Mouse (Mus musculus) forebrain, embryonic 15.5 days (tissue): ENCODE measurements around the gene Gpr183. TPM values are rescaled to one million over a fixed set of nuclear protein-coding genes. Genes with fewer than 3 reads are reported as not detected.

ENCODE experiments used
- ATAC-seq: fragments of 200-750 bp; cut with Nextera tagmentation; replicated peaks from 2 replicates; pipeline ENCODE4 v1.8.0; 2017; ENCODE audit warnings: mild to moderate bottlenecking, moderate TSS enrichment, moderate library complexity
- H3K27ac ChIP-seq: fragments of 300-500 bp; sonication (generic); replicated peaks from 2 replicates; pipeline ENCODE4 v1.5.1; 2015; ENCODE audit warnings: mild to moderate bottlenecking, inconsistent platforms
- H3K27me3 ChIP-seq: fragments of 300-500 bp; sonication (generic); 2 replicates; pipeline ENCODE4 v1.6.1; 2015; ENCODE audit warnings: inconsistent platforms
- H3K36me3 ChIP-seq: fragments of 300-500 bp; sonication (generic); 2 replicates; pipeline ENCODE4 v1.6.1; 2015; ENCODE audit warnings: mild to moderate bottlenecking, inconsistent platforms
- H3K4me1 ChIP-seq: fragments of 300-500 bp; sonication (generic); 2 replicates; pipeline ENCODE4 v1.6.1; 2015; ENCODE audit warnings: inconsistent platforms
- H3K4me2 ChIP-seq: fragments of 300-500 bp; sonication (generic); replicated peaks from 2 replicates; pipeline ENCODE4 v1.6.1; 2015; ENCODE audit warnings: mild to moderate bottlenecking, inconsistent platforms
- H3K4me3 ChIP-seq: fragments of 300-500 bp; sonication (generic); 2 replicates; pipeline ENCODE4 v1.5.1; 2015; ENCODE audit warnings: mild to moderate bottlenecking, inconsistent platforms
- H3K9ac ChIP-seq: fragments of 300-500 bp; sonication (generic); replicated peaks from 2 replicates; pipeline ENCODE4 v1.6.1; 2015; ENCODE audit warnings: mild to moderate bottlenecking, inconsistent platforms
- H3K9me3 ChIP-seq: fragments of 300-500 bp; sonication (generic); 2 replicates; pipeline ENCODE4 v1.6.1; 2016; ENCODE audit warnings: inconsistent platforms
- WGBS: fragments of 180-500 bp; shearing (Covaris S2); methylation state at CpG from one replicate; pipeline ENCODE4 v1.1.7; 2015; ENCODE audit warnings: mixed read lengths; 5-methylcytosine and 5-hydroxymethylcytosine counted together
- polyA plus RNA-seq: library from polyadenylated mRNA; unstranded; fragments of >200 nt; fragmentation: Nextera tagmentation; extraction: Ambion mirVana; gene quantifications from 2 replicates; pipeline ENCODE4 v1.2.1, GENCODE M21; 2015

Gene Gpr183
- polyA plus RNA-seq, 1 experiment from 2014 or later: 0.98 TPM

DNA sequence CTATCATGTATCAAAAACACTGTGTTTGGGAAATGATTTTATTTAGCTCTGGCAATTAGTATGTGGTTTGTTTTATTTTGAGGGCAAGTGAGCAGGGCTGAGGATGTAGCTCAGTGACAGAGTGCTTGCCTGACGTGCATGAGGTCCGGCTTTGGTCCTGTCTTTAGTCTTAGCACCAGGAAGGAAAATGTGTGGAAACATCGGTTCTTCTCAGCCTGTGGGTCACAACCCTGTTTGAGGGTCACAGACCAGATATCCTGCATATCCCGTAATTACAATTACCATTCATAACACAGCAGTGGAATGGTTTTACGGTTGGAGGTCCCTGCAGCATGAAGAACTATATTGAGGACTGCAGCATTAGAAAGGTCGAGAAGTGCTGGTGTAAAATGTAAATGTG, 21.0 kb upstream of the Gpr183 start:
- Histone ChIP-seq H3K4me3 (no peak overlapping the region), H3K27ac (no peak overlapping the region), H3K9ac (no peak overlapping the region), H3K9me3 (no peaks in the 10 kb centered on the region), H3K4me2 (no peak overlapping the region), H3K27me3 (no peaks in the 10 kb centered on the region), H3K36me3 (no peaks in the 10 kb centered on the region), H3K4me1 (no peaks in the 10 kb centered on the region)
- WGBS: 87% methylated on average over 6 of the region's 6 CpGs
- ATAC-seq: no peak

DNA sequence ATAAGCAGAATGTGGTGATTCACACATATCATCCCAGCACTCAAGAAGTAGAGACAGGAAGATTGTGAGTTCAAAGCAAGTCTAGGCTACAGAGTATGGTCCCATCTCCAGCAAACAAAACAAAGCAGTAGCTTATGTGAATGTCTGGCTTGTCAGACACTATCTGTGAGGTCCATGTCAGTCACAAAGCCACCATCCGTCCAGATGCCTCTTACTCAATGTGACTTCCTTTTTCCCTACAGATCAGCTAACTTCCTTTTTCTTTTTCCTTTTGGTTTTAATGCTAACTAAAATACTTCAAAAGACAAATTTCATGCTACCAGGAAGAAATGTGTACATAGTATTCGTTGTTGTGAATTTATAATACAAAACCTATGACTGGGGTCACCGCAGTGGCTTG, 20.5 kb upstream of the Gpr183 start:
- 88% methylated on average over 3 of the region's 3 CpGs for WGBS
- Histone ChIP-seq H3K4me3 (no peak overlapping the region), H3K36me3 (no peaks in the 10 kb centered on the region), H3K9ac (no peak overlapping the region), H3K9me3 (no peaks in the 10 kb centered on the region), H3K27ac (no peak overlapping the region), H3K4me2 (no peak overlapping the region), H3K4me1 (no peaks in the 10 kb centered on the region), H3K27me3 (no peaks in the 10 kb centered on the region)
- ATAC-seq: no peak

DNA sequence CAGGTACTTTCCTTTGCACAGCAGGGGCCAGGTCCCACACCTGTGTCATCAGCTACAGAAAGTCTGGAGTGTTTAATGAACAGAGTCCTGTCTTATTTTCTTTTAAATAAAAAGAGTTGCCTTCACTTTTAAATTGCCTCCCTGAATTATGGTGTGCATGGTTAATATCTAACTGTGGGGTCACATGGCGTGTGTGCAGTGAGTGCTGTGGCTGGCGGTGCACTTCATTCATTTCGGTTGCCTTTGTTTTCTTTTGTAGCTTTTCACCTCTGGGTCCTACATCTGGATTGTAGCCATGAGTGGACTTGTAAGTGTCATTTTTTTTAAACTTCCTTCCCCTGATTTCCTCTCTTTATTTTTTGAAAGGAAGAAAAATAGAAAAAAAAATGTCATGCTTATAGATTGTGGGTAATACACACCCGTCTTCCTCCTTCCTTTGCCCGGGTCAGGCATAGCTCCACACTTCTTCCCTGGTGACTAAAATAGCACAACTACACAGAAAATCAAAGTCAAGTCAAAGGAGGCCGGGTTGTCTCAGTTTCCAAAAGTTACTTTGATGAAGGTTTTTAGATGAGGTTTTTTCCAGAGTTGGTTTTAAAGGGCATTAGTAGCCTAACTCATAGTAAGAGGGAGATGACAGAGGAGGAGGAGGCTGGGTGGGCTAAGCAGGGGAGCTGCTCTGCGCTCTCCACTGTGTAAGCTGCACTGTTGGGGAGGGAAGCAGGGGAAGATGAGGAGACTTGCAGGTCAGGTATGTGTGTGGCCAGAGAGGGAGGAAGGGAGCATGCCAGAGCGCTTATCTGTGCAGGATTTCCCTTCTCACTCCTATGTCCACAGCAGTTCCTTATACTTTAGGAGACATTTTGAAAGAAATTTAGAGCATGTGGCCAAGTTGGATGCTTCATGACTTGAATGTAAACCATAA, 18.3 kb upstream of the Gpr183 start:
- H3K9me3 ChIP-seq: no peaks in the 10 kb centered on the region
- H3K36me3 ChIP-seq: no peaks in the 10 kb centered on the region
- H3K4me2 ChIP-seq: no peak overlapping the region
- no peak overlapping the region for H3K4me3 ChIP-seq
- ATAC-seq: no peak
- H3K9ac ChIP-seq: no peak overlapping the region
- H3K27ac ChIP-seq: no peak overlapping the region
- H3K27me3 ChIP-seq: no peaks in the 10 kb centered on the region
- no peaks in the 10 kb centered on the region for H3K4me1 ChIP-seq
- WGBS: 85% methylated on average over 8 of the region's 8 CpGs

DNA sequence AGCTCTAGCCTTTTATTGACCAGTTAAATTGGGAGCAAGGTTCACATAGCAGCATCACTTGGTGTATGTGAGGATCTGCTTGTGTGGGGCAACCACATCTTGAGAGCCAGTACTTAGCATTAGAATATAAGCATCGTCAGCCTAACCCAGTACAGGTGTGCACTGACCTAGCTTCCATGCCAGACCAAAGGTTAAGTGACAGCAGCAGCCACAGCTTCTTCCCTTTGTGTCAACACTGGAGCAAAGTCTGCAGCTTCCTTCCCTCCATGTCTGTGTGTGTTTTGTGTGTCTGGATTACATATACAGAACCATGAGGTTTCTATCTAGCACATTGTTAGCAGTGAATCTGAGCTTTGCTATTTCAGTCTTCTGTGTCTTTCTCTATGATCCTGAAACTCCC, 16.5 kb upstream of the Gpr183 start:
- H3K4me3 ChIP-seq: no peak overlapping the region
- no peak overlapping the region for H3K4me2 ChIP-seq
- H3K27me3 ChIP-seq: no peaks in the 10 kb centered on the region
- no peak overlapping the region for H3K27ac ChIP-seq
- H3K9me3 ChIP-seq: no peaks in the 10 kb centered on the region
- no peak overlapping the region for H3K9ac ChIP-seq
- no peaks in the 10 kb centered on the region for H3K36me3 ChIP-seq
- H3K4me1 ChIP-seq: no peaks in the 10 kb centered on the region
- no peak for ATAC-seq
- 85% methylated on average over 1 of the region's 1 CpGs for WGBS

DNA sequence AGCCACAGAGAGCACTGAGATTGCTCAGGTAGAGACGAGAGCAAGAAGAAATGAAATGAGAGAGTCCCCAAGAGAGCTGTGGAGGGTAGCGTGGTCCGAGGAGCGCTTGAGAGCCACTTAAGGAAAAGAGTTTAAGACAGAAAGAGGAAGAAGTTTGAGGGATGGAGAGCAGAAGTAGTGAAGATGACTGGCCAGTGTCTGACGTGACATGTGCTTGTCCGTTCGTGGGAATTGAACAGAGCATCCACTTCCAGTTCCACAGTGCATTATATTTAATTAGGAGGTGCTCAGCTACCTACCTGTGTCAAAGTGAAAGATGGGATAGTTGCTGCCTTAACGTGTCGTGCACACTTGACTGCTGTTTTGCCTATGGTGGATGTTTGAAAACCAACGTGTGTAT, 8.1 kb upstream of the Gpr183 start:
- no peaks in the 10 kb centered on the region for H3K36me3 ChIP-seq
- H3K9me3 ChIP-seq: no peaks in the 10 kb centered on the region
- H3K9ac ChIP-seq: no peak overlapping the region
- no peak for ATAC-seq
- no peak overlapping the region for H3K4me3 ChIP-seq
- no peak overlapping the region for H3K27ac ChIP-seq
- no peaks in the 10 kb centered on the region for H3K27me3 ChIP-seq
- WGBS: 93% methylated on average over 10 of the region's 10 CpGs
- no peaks in the 10 kb centered on the region for H3K4me1 ChIP-seq
- H3K4me2 ChIP-seq: no peak overlapping the region

DNA sequence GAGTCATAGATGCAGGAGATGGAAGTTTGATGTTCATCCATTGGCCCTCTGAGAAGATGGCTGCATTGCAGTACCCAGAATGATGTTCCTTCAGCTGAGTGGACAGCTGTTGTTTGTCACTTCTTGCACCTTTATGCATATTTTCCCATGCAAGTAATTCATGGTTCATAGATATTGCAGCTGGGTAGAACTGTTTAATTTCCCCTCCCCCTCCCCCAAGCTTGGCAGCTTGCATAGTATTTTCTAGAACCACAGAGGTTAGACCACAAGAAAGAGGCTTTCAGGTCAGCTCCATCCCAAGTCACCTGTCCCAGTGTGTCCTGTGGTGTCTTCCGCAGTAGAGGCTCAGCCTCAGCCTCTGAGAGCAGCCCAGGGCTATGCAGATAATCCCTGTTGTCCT, 5.4 kb upstream of the Gpr183 start:
- Histone ChIP-seq H3K9me3 (no peaks in the 10 kb centered on the region), H3K4me2 (no peak overlapping the region), H3K36me3 (no peaks in the 10 kb centered on the region), H3K4me3 (no peak overlapping the region), H3K27ac (no peak overlapping the region), H3K9ac (no peak overlapping the region), H3K4me1 (no peaks in the 10 kb centered on the region), H3K27me3 (no peaks in the 10 kb centered on the region)
- ATAC-seq: no peak
- WGBS: 88% methylated on average over 1 of the region's 1 CpGs

DNA sequence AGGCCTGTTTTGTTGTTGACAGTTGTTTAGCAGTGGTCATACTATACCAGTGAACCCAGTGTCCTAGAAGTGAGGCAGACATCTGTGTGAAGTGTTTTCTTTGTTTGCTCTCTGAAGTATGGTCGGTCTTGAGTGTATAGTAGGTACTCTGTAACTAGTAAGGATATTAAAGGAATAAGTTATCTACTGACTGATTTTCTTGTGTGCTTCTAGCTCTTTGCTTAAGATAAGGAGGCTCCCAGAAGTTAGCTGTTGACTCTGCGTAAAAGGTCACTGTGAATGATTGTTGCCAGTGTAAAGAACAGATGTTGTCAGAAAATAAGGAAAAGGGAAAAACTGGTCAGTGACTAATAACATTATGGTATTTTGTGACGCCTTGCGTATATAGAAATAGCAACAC, 2.1 kb upstream of the Gpr183 start:
- Histone ChIP-seq H3K4me3 (no peak overlapping the region), H3K27ac (no peak overlapping the region), H3K4me1 (peaks cover 11% of the 10 kb centered on the region), H3K36me3 (no peaks in the 10 kb centered on the region), H3K9ac (no peak overlapping the region), H3K9me3 (no peaks in the 10 kb centered on the region), H3K4me2 (no peak overlapping the region), H3K27me3 (no peaks in the 10 kb centered on the region)
- WGBS: 91% methylated on average over 4 of the region's 4 CpGs
- ATAC-seq: no peak

DNA sequence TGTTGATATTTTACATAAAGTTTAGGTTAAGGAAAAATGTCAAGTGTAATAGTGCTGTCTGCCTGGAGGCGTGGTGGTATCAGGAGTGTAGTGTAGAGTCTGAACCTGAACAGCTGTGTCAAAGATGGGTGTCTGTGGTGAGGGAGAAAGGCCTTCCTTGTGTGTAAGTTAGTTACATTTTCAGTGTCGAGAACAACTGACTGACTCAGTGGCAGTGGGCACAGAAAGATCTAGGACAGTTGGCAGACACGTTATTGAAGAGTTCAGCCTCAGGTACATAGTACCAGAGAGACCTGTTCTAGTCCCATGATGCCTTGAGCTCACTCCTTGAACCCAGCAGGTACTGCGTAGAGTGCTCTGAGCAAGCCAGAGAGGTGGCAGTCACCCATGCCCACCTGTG, 466 bp upstream of the Gpr183 start:
- ATAC-seq: no peak
- 82% methylated on average over 4 of the region's 4 CpGs for WGBS
- no peaks in the 10 kb centered on the region for H3K27me3 ChIP-seq

DNA sequence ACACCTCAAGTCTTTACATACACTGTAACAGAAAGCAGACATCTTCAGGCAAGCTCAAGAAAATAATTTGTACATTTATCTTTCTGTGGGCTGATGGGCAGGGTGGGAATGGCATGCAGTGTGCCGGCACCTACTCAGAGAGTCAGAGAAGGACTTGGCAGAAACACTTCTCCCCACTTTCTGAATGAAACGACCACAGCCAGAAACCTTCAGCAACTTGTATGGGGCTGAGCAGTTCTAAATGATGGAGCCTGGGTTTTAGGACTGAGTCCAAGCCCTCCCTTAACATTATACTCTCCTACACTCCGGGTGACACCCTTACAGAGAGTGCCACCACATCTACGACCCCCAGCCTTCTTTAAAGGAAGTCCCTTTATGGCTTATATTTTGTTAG, 1.1 kb downstream of the Gpr183 start:
- Histone ChIP-seq H3K36me3 (no peaks in the 10 kb centered on the region), H3K27me3 (no peaks in the 10 kb centered on the region), H3K9ac (no peak overlapping the region), H3K4me2 (no peak overlapping the region), H3K4me1 (peaks cover 11% of the 10 kb centered on the region), H3K9me3 (no peaks in the 10 kb centered on the region), H3K4me3 (no peak overlapping the region), H3K27ac (no peak overlapping the region)
- ATAC-seq: peak; percentile 62
- WGBS: 37% methylated on average over 4 of the region's 4 CpGs

More for the DNA sequence above, 466 bp upstream of the Gpr183 start:
- Histone ChIP-seq H3K9ac (no peak overlapping the region), H3K4me1 (peaks cover 11% of the 10 kb centered on the region), H3K4me2 (no peak overlapping the region), H3K36me3 (no peaks in the 10 kb centered on the region), H3K9me3 (no peaks in the 10 kb centered on the region), H3K27ac (no peak overlapping the region), H3K4me3 (no peak overlapping the region)

DNA sequence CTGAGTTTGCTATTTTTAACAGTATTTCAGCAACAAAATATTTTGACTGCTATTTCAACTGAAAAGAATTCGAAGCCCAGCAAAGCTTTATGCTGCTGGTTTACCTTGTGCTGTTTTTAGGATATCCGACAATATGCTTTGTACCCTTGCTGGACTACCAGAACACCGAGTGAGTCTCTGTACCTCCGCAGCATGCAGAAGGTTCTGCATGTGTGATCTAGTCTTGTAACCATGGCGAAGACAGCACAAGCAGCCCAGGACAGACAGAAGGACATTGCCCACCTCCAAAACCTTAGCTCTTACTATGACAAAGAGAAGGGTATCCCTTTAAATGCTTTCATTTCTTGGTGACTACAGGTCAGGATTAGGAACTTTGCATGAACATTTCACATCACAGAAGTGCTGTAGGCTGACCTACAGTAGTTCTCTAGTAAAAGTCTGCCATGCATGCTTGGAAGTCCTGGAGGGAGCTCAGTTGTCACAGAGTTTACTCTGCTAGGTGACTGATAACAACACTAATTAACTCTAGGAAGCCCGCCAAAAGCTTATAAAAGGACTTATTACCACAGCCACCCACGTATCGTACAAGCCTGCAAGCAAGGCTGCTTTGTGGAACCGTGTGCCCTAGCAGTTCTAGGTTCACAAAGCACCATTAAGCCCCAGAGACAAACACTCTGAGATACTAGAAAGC, 1.6 kb downstream of the Gpr183 start:
- Histone ChIP-seq H3K4me1 (peaks cover 11% of the 10 kb centered on the region), H3K36me3 (no peaks in the 10 kb centered on the region), H3K4me2 (no peak overlapping the region), H3K27ac (no peak overlapping the region), H3K4me3 (no peak overlapping the region), H3K27me3 (no peaks in the 10 kb centered on the region), H3K9me3 (no peaks in the 10 kb centered on the region), H3K9ac (no peak overlapping the region)
- peak; percentile 80; the same call in 1 of the 2 replicates for ATAC-seq
- 59% methylated on average over 9 of the region's 9 CpGs for WGBS

DNA sequence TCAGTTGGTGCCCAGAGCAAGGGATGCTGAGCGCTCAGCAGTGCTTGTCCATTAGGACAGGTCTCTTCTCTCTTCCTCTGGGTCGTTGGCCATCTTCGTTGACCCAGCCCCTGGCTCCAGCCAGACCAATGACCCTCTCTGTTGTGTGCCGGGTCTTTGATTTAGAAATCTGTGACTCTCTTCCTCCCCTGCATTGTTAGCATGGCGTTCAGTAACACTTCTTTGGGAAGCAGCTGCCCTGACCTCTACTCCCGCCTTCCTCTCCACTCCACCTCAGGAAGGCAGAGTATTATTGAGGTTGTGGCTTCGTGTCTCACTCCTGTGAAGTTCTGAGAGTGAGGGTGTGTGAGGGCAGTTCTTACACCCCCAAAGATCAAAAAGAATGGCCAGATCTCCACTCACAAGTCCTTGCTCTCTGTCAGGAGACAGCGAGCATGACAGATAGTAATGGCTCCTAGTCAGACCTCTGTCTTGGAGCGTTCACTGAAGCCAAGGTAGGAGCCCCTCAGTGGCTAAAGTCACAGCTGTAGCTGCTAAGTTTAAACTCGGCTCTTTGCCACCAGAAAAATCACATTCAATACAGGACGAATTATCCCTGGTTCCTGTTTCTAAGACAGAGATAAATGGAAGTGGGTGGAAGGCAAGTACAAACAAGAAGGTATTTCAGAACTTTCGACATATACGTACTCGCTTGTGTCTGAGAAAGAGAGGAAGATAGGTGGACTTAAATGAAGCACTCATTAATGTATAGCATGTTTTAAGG, 2.7 kb downstream of the Gpr183 start:
- H3K4me2 ChIP-seq: no peak overlapping the region
- no peak overlapping the region for H3K27ac ChIP-seq
- ATAC-seq: no peak
- no peaks in the 10 kb centered on the region for H3K36me3 ChIP-seq
- H3K4me3 ChIP-seq: no peak overlapping the region
- no peaks in the 10 kb centered on the region for H3K27me3 ChIP-seq
- 88% methylated on average over 14 of the region's 14 CpGs for WGBS
- H3K4me1 ChIP-seq: peaks cover 11% of the 10 kb centered on the region
- no peak overlapping the region for H3K9ac ChIP-seq
- no peaks in the 10 kb centered on the region for H3K9me3 ChIP-seq

DNA sequence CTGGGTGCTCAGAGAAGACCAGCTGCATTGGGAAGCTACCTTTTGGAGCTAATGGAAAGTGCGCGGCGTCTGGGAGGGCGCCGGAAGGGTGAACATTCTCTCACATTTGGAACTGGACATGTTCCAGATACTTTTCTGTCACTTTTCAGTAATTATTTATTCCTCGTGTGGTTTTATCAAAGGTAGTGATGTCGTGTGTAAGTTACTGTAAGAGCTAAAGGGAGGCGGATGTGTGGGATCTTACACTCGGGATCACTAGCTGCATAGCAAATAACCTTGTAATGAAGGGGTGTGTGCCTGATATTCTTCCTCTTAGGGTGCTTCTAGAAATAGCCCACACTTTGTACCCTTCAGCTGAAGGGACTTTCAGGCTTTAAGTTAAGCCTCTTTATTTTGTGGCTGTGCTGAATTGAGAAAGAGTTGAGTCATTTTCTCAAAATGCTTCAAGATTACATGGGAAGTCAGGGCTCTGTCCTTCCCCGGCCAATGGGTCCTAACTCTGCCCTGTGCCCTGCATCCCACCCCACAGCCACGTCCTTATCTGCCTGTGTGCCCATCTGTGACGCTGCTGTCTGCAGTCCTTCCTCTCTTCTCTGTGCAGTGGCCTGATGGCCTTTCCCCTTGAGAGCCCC, 3.4 kb downstream of the Gpr183 start:
- Histone ChIP-seq H3K9ac (no peak overlapping the region), H3K4me2 (no peak overlapping the region), H3K27ac (no peak overlapping the region), H3K4me1 (peaks cover 11% of the 10 kb centered on the region), H3K36me3 (no peaks in the 10 kb centered on the region), H3K4me3 (no peak overlapping the region), H3K9me3 (no peaks in the 10 kb centered on the region), H3K27me3 (no peaks in the 10 kb centered on the region)
- 82% methylated on average over 12 of the region's 12 CpGs for WGBS
- no peak for ATAC-seq
